In the genomic region with DNA sequence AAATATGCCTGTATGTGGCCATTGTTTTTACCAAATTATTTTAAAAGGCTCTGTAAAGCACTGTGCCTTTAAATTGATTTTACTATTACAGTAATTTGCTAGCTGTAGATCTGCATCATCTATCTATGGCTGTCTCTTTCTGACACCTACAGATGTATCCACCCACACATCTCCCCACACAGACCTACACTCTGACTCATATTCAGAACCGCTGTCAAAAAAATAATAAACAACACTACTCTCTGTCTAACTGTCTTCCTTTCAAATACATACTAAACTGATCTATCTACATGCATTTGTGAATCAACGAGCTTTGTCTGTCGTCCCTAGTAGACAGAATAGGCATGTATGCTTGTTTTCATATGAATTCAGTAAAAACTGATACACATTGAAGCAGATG, we compare ENCODE assay signal across 22 mouse cellular contexts.
DNase-seq lines count a peak whose midpoint lies in the region; ATAC-seq and TF ChIP-seq lines count a peak whose summit lies in the region.
"Had no signal": no experiment of that assay in that cellular context is flagged by ENCODE, and none has a peak within 500 bp of the region (broad histone marks: within the 10 kb centered on the region; RNA-seq: fewer than 3 reads in every experiment).

No protein-coding gene starts in this region.

- ATAC-seq in frontal cortex, adult (ENCODE audit: low TSS enrichment): peak; percentile 55; the same call in 1 of the 2 replicates
- peak; percentile 88 for ATAC-seq in CD4-positive, CD25-positive, alpha-beta regulatory T cell, adult 4 months
- ATAC-seq in inflammation-experienced regulatory T-cells, adult 6 months: peak; percentile 89

- no peak for DNase-seq in frontal cortex, postnatal 36 days (ENCODE audit: low spot score in 2 of 2)
- peak; percentile 70 for DNase-seq in CD4-positive helper T cell, adult 2 months (ENCODE audit: low read depth, low spot score)
- no peak for DNase-seq in testis, postnatal 10 days (ENCODE audit: low spot score)
- no peak for DNase-seq in lung, adult 2 months
- no peak for DNase-seq in thymus, postnatal 4 days
- DNase-seq: adrenal gland, adult 8-10 months; adrenal gland, postnatal 36 days; B cell, adult 2 months; cerebellum, adult 11 months; cerebellum, adult 8-10 months; cerebellum, postnatal 14 days; embryo, embryonic 11 days; gastrocnemius, adult 2 months; gastrocnemius, postnatal 25 days had no signal

- no peak for TF ChIP-seq CTCF in lung, adult 2 months (IDR thresholded peaks at IDR 0.05; ENCODE audit: insufficient read depth, low read length)

- TF ChIP-seq POLR2A in lung, adult 2 months (IDR thresholded peaks at IDR 0.05; ENCODE audit: borderline replicate concordance, extremely low read depth, low read depth, low read length): no peak

- H3K4me3 ChIP-seq in lung, adult 2 months (replicated peaks; ENCODE audit: extremely low read depth, low read depth, low read length): no peak overlapping the region
- H3K4me3 ChIP-seq: embryonic facial prominence, embryonic 15.5 days; erythroblast, embryonic 14.5 days; forebrain, embryonic 10.5 days; gastrocnemius, adult 2 months; heart, embryonic 12.5 days; hindbrain, embryonic 15.5 days had no signal

- H3K4me1 ChIP-seq in lung, adult 2 months (ENCODE audit: control insufficient read depth, insufficient read depth, low read length): no peaks in the 10 kb centered on the region
- H3K4me1 ChIP-seq: embryonic facial prominence, embryonic 15.5 days; forebrain, embryonic 10.5 days; hindbrain, embryonic 15.5 days had no signal

- whole genome bisulfite sequencing in lung, adult 2 months: 69% methylated on average over 3 of the region's 3 CpGs
